ENCODE assay signal across 9 mouse cellular contexts in the genomic region with DNA sequence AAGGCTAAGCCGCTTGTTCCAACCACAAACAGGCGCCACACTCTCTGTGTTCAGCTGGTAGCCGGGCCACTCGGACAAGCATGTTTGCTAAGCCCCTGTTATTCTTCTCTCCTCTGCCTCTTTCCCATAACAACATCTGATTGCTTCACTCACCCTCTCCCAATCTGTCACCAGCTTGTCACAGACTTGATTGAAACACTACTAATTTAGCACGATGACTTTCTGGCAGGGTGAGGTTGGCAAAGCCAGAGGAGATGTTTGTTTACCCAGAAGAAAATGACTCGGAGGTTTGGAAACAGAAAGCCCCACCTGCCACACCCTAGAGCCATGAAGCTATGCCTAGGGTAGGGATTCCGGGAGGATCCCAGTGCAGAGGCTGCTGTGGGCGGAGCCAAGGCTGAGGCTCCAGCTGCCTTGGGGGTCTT.
DNase-seq lines count a peak whose midpoint lies in the region; ATAC-seq and TF ChIP-seq lines count a peak whose summit lies in the region.
"Had no signal": no experiment of that assay in that cellular context is flagged by ENCODE, and none has a peak within 500 bp of the region (broad histone marks: within the 10 kb centered on the region; RNA-seq: fewer than 3 reads in every experiment).

No protein-coding gene starts in this region.

- no peaks in the 10 kb centered on the region for H3K27me3 ChIP-seq in heart, postnatal 0 days (ENCODE audit: control insufficient read depth, insufficient read depth, low read length)
- no peaks in the 10 kb centered on the region for H3K27me3 ChIP-seq in lung, embryonic 14.5 days (ENCODE audit: insufficient read depth, low read length)
- H3K27me3 ChIP-seq in stomach, embryonic 15.5 days (replicated peaks): no peaks in the 10 kb centered on the region
- H3K27me3 ChIP-seq: midbrain, embryonic 12.5 days had no signal

- H3K4me1 ChIP-seq in heart, postnatal 0 days (ENCODE audit: control insufficient read depth, insufficient read depth): 0 out of 2 replicates have a peak, but pooled peaks cover 2% of the 10 kb centered on the region
- H3K4me1 ChIP-seq in lung, embryonic 14.5 days (ENCODE audit: insufficient read depth): peaks cover 9% of the 10 kb centered on the region; the same call in 1 of the 2 replicates
- peaks cover 10% of the 10 kb centered on the region for H3K4me1 ChIP-seq in stomach, embryonic 15.5 days
- H3K4me1 ChIP-seq: midbrain, embryonic 12.5 days had no signal

- no peak overlapping the region for H3K4me3 ChIP-seq in heart, postnatal 0 days (ENCODE audit: low read depth, low read length)
- peak overlapping the region; percentile 1; the same call in 1 of the 2 replicates for H3K4me3 ChIP-seq in lung, embryonic 14.5 days (ENCODE audit: low read depth, low read length)
- H3K4me3 ChIP-seq in stomach, embryonic 15.5 days (replicated peaks): no peak overlapping the region; the same call in 1 of the 2 replicates
- H3K4me3 ChIP-seq: midbrain, embryonic 12.5 days had no signal

- DNase-seq in kidney, postnatal 4 days: peak; percentile 37 to 40
- DNase-seq in kidney, postnatal 10 days: no peak
- DNase-seq in heart, postnatal 0 days (ENCODE audit: low spot score): peak; percentile 58
- DNase-seq in lung, embryonic 14.5 days: peak; percentile 56
- no peak for DNase-seq in gastrocnemius, postnatal 25 days
- no peak for DNase-seq in frontal cortex, postnatal 14 days (ENCODE audit: low spot score in 2 of 2)

- no peak overlapping the region for H3K9ac ChIP-seq in heart, postnatal 0 days (replicated peaks; ENCODE audit: low read depth, low read length)
- H3K9ac ChIP-seq in lung, embryonic 14.5 days: 0 out of 2 replicates have a peak overlapping the region, but pooled peaks have one; percentile 4
- no peak overlapping the region for H3K9ac ChIP-seq in stomach, embryonic 15.5 days
- H3K9ac ChIP-seq: midbrain, embryonic 12.5 days had no signal

- no peak for TF ChIP-seq EP300 in heart, postnatal 0 days (IDR thresholded peaks at IDR 0.05; ENCODE audit: low read depth)

- peak; percentile 28 for ATAC-seq in common myeloid progenitor, adult 5-6 weeks (replicated peaks; ENCODE audit: low read depth, poor library complexity, severe bottlenecking)
- ATAC-seq in heart, postnatal 0 days (ENCODE audit: insufficient read depth, low read depth): peak; percentile 58
- peak; percentile 56 for ATAC-seq in lung, embryonic 14.5 days (ENCODE audit: insufficient read depth)
- ATAC-seq in stomach, embryonic 15.5 days (ENCODE audit: insufficient read depth, low FRiP score, low read depth): peak; percentile 70; the same call in 1 of the 2 replicates

- H3K9me3 ChIP-seq in heart, postnatal 0 days (replicated peaks; ENCODE audit: control insufficient read depth, low read length): no peaks in the 10 kb centered on the region
- no peaks in the 10 kb centered on the region for H3K9me3 ChIP-seq in lung, embryonic 14.5 days (ENCODE audit: low read depth, low read length)
- H3K9me3 ChIP-seq in stomach, embryonic 15.5 days: no peaks in the 10 kb centered on the region
- H3K9me3 ChIP-seq: midbrain, embryonic 12.5 days had no signal

- peak overlapping the region; percentile 47 for H3K4me2 ChIP-seq in heart, postnatal 0 days (ENCODE audit: low read depth, low read length)
- H3K4me2 ChIP-seq in lung, embryonic 14.5 days: peak overlapping the region; percentile 51
- H3K4me2 ChIP-seq in stomach, embryonic 15.5 days: peak overlapping the region; percentile 43
- H3K4me2 ChIP-seq: midbrain, embryonic 12.5 days had no signal

- no peak for TF ChIP-seq CTCF in heart, postnatal 0 days (IDR thresholded peaks at IDR 0.05; ENCODE audit: low read depth)
- TF ChIP-seq CTCF in lung, embryonic 14.5 days (IDR thresholded peaks at IDR 0.05; ENCODE audit: low read depth): no peak

- 14% methylated on average over 8 of the region's 8 CpGs for WGBS in heart, postnatal 0 days
- 14% methylated on average over 8 of the region's 8 CpGs for WGBS in lung, embryonic 14.5 days
- 26% methylated on average over 8 of the region's 8 CpGs for WGBS in stomach, embryonic 15.5 days

- H3K27ac ChIP-seq in heart, postnatal 0 days (ENCODE audit: low read depth): peak overlapping the region; percentile 71
- H3K27ac ChIP-seq in lung, embryonic 14.5 days (ENCODE audit: low read depth): peak overlapping the region; percentile 67
- H3K27ac ChIP-seq in stomach, embryonic 15.5 days: peak overlapping the region; percentile 80
- H3K27ac ChIP-seq: midbrain, embryonic 12.5 days had no signal

- H3K36me3 ChIP-seq in heart, postnatal 0 days (replicated peaks; ENCODE audit: control insufficient read depth, insufficient read depth, low read length): no peaks in the 10 kb centered on the region
- H3K36me3 ChIP-seq in lung, embryonic 14.5 days (ENCODE audit: insufficient read depth): no peaks in the 10 kb centered on the region
- H3K36me3 ChIP-seq in stomach, embryonic 15.5 days: no peaks in the 10 kb centered on the region
- H3K36me3 ChIP-seq: midbrain, embryonic 12.5 days had no signal

Comparison
In these comparisons a context has a peak if more than half of its experiments do, and no peak if none do; other contexts are left out.
1. DNase-seq: peak in kidney, postnatal 4 days (2 of 2), heart, postnatal 0 days (single experiment) and lung, embryonic 14.5 days (single experiment); none in kidney, postnatal 10 days (single experiment), gastrocnemius, postnatal 25 days (single experiment) and frontal cortex, postnatal 14 days (0 of 2).
2. Peak in every context shown above with its lines, with median percentiles within 50 percentile points of each other: ATAC-seq, H3K27ac ChIP-seq and H3K4me2 ChIP-seq.